Mouse (Mus musculus) liver, adult 2 months (tissue): Measurements from ENCODE around the gene Rnf20. TPM values are rescaled to one million over a fixed set of nuclear protein-coding genes. Genes with fewer than 3 reads are reported as not detected.

Source experiments
- DNase-seq: peaks from one replicate; pipeline ENCODE4 v3.0.0-alpha.2; 2011; ENCODE audit warnings: low read depth, low spot score; ENCODE audit errors: extremely low read depth
- H3K27ac ChIP-seq: fragments of 200-500 bp; replicated peaks from 2 replicates; pipeline ENCODE4 v1.5.1; 2012; ENCODE audit warnings: low read depth, mild to moderate bottlenecking, control low read depth, inconsistent platforms, low read length; ENCODE audit not compliant: insufficient read depth
- H3K27me3 ChIP-seq: fragments of 200-500 bp; 2 replicates; pipeline ENCODE4 v1.6.1; 2012; ENCODE audit warnings: mild to moderate bottlenecking, moderate library complexity, low read length, inconsistent platforms; ENCODE audit not compliant: control insufficient read depth, insufficient read depth
- H3K36me3 ChIP-seq: fragments of 200-500 bp; 2 replicates; pipeline ENCODE4 v1.6.1; 2012; ENCODE audit warnings: low read length, inconsistent platforms; ENCODE audit not compliant: control insufficient read depth, insufficient read depth
- H3K4me1 ChIP-seq: fragments of 200-500 bp; 2 replicates; pipeline ENCODE4 v1.6.1; 2011; ENCODE audit warnings: low read length; ENCODE audit not compliant: control insufficient read depth, insufficient read depth
- H3K4me3 ChIP-seq: fragments of 200-500 bp; 2 replicates; pipeline ENCODE4 v1.5.1; 2011; ENCODE audit warnings: low read depth, mild to moderate bottlenecking, control low read depth, low read length, moderate library complexity; ENCODE audit not compliant: insufficient read depth
- H3K79me2 ChIP-seq: fragments of 200-500 bp; 2 replicates; pipeline ENCODE4 v1.6.1; 2012; ENCODE audit warnings: inconsistent platforms, mild to moderate bottlenecking, low read length, moderate library complexity; ENCODE audit not compliant: control insufficient read depth, insufficient read depth
- H3K9ac ChIP-seq: fragments of 200-500 bp; 2 replicates; pipeline ENCODE4 v1.6.1; 2012; ENCODE audit warnings: low read depth, mild to moderate bottlenecking, control low read depth, inconsistent platforms, low read length
- CTCF ChIP-seq: fragments of 200-500 bp; IDR thresholded peaks from 2 replicates; pipeline ENCODE4 v1.5.1; 2011; ENCODE audit warnings: low read depth, low read length, control low read depth
- POLR2A ChIP-seq: fragments of 200-500 bp; IDR thresholded peaks from 2 replicates; pipeline ENCODE4 v1.6.1; 2011; ENCODE audit warnings: low read length, control low read depth; ENCODE audit not compliant: insufficient read depth; ENCODE audit errors: extremely low read depth
- WGBS: fragments of 180-500 bp; shearing (Covaris S2); methylation state at CpG from one replicate; pipeline ENCODE4 v1.1.7; 2018; 5-methylcytosine and 5-hydroxymethylcytosine counted together
- polyA plus RNA-seq: library from polyadenylated mRNA; depleted of rRNA; stranded (reverse); fragments of >200 nt; gene quantifications from 2 replicates; pipeline ENCODE4 v1.2.3, GENCODE M21; 2012; rRNA removed
- total RNA-seq: library from RNA; depleted of rRNA; stranded (reverse); fragments of >200 nt; gene quantifications from 2 replicates; pipeline ENCODE4 v1.2.3, GENCODE M21; 2014; rRNA removed

Gene Rnf20
- total and polyA plus RNA-seq, 2 experiments: 8.5 to 18.3 TPM

- peak; percentile 55 for DNase-seq
- WGBS: 54% methylated on average over 12 of the region's 12 CpGs
These were observed 59.8 kb downstream of the Rnf20 start for GRCm38 (mm10) chr4:49691405-49692194.

More at GRCm38 (mm10) chr4:49691405-49692194, 59.8 kb downstream of the Rnf20 start:
- Histone ChIP-seq H3K4me1 (no peaks in the 10 kb centered on the region; the same call in 1 of the 2 replicates), H3K9ac (no peak overlapping the region), H3K27ac (no peak overlapping the region), H3K79me2 (no peaks in the 10 kb centered on the region), H3K27me3 (0 out of 2 replicates have a peak, but pooled peaks cover 3% of the 10 kb centered on the region), H3K4me3 (no peak overlapping the region), H3K36me3 (no peaks in the 10 kb centered on the region)
- TF ChIP-seq POLR2A (no peak), CTCF (no peak)

Other genes starting within 250 kb of the Rnf20 start
- gene Acnat2, start 223.9 kb upstream of the Rnf20 start, total RNA-seq: 44.7 and 70.2 TPM in 2 replicates
- gene Acnat2, start 223.9 kb upstream of the Rnf20 start, polyA plus RNA-seq: 28.6 and 48.6 TPM in 2 replicates
- 92.1 and 112 TPM in 2 replicates for gene Acnat1, start 158.1 kb upstream of the Rnf20 start, total RNA-seq
- gene Acnat1, start 158.1 kb upstream of the Rnf20 start, polyA plus RNA-seq: 38.6 and 38.8 TPM in 2 replicates
- 245 and 304 TPM in 2 replicates for gene Baat, start 125.4 kb upstream of the Rnf20 start, total RNA-seq
- 73.9 and 76.0 TPM in 2 replicates for gene Baat, start 125.4 kb upstream of the Rnf20 start, polyA plus RNA-seq
- gene Mrpl50, start 110.9 kb upstream of the Rnf20 start, total RNA-seq: 30.1 and 32.2 TPM in 2 replicates
- gene Mrpl50, start 110.9 kb upstream of the Rnf20 start, polyA plus RNA-seq: 4.9 and 7.2 TPM in 2 replicates
- 5.2 and 6.4 TPM in 2 replicates for gene Zfp189, start 110.8 kb upstream of the Rnf20 start, total RNA-seq
- 1.1 and 1.5 TPM in 2 replicates for gene Zfp189, start 110.8 kb upstream of the Rnf20 start, polyA plus RNA-seq
- 3,873 and 3,924 TPM in 2 replicates for gene Aldob, start 82.5 kb upstream of the Rnf20 start, total RNA-seq
- 2,627 and 3,122 TPM in 2 replicates for gene Aldob, start 82.5 kb upstream of the Rnf20 start, polyA plus RNA-seq
- gene Tmem246, start 34.1 kb upstream of the Rnf20 start, total RNA-seq: 0.27 and 0.46 TPM in 2 replicates
- 0.51 and 0.59 TPM in 2 replicates for gene Tmem246, start 34.1 kb upstream of the Rnf20 start, polyA plus RNA-seq
- gene Ppp3r2, start 50.0 kb downstream of the Rnf20 start, total RNA-seq: not detected in 2 replicates
- not detected in 2 replicates for gene Ppp3r2, start 50.0 kb downstream of the Rnf20 start, polyA plus RNA-seq
- under 0.01 TPM in 1 of 2 replicates, not detected in the other for gene Grin3a, start 213.7 kb downstream of the Rnf20 start, total RNA-seq
- not detected in 2 replicates for gene Grin3a, start 213.7 kb downstream of the Rnf20 start, polyA plus RNA-seq